Mouse (Mus musculus): Measurements from ENCODE around the gene Becn1. TPM values are rescaled to one million over a fixed set of nuclear protein-coding genes. Genes with fewer than 3 reads are reported as not detected.

Becn1 gene
- total RNA-seq, 2 experiments from 2014 or later: 105 to 362 TPM

- ATAC-seq (replicated peaks; ENCODE audit: low FRiP score, poor library complexity, severe bottlenecking): 0 out of 2 replicates have a peak, but pooled peaks have one; percentile 50
These were observed 53.7 kb downstream of the Becn1 start for GRCm38 (mm10) chr11:101248258-101248994.

- ATAC-seq (replicated peaks; ENCODE audit: low FRiP score, poor library complexity, severe bottlenecking): no peak
These were observed 54.5 kb downstream of the Becn1 start for GRCm38 (mm10) chr11:101247521-101248030.

GRCm38 (mm10) chr11:101246702-101247012 is 55.4 kb downstream of the Becn1 start:
- ATAC-seq (replicated peaks; ENCODE audit: low FRiP score, poor library complexity, severe bottlenecking): no peak

GRCm38 (mm10) chr11:101245855-101246701 is 56.0 kb downstream of the Becn1 start, which contains the start of gene Ramp2:
Gene Ramp2 (plus strand): TSS chr11:101246028.
- ATAC-seq (replicated peaks; ENCODE audit: low FRiP score, poor library complexity, severe bottlenecking): no peak

GRCm38 (mm10) chr11:101245071-101245470 is 57.0 kb downstream of the Becn1 start:
- no peak for ATAC-seq (replicated peaks; ENCODE audit: low FRiP score, poor library complexity, severe bottlenecking)

- no peak for ATAC-seq (replicated peaks; ENCODE audit: low FRiP score, poor library complexity, severe bottlenecking)
These were observed 63.9 kb downstream of the Becn1 start for GRCm38 (mm10) chr11:101238071-101238647.

GRCm38 (mm10) chr11:101236782-101237181 is 65.3 kb downstream of the Becn1 start:
- no peak for ATAC-seq (replicated peaks; ENCODE audit: low FRiP score, poor library complexity, severe bottlenecking)

Other genes with a start within 250 kb of the Becn1 start
Only the 30 nearest of the 31 such genes appear.
- gene Naglu, start 232.3 kb downstream of the Becn1 start, total RNA-seq (2015; ENCODE audit: low replicate concordance): 3.1 and 3.7 TPM in 2 replicates
- 2.0 and 2.8 TPM in 2 replicates for gene Naglu, start 232.3 kb downstream of the Becn1 start, total RNA-seq (2017; ENCODE audit: low replicate concordance)
- 2.1 TPM in 1 of 2 replicates, not detected in the other for gene Hsd17b1, start 223.9 kb downstream of the Becn1 start, total RNA-seq (2015; ENCODE audit: low replicate concordance)
- 1.9 TPM in 1 of 2 replicates, not detected in the other for gene Hsd17b1, start 223.9 kb downstream of the Becn1 start, total RNA-seq (2017; ENCODE audit: low replicate concordance)
- 6.7 and 7.5 TPM in 2 replicates for gene Coasy, start 219.7 kb downstream of the Becn1 start, total RNA-seq (2015; ENCODE audit: low replicate concordance)
- gene Coasy, start 219.7 kb downstream of the Becn1 start, total RNA-seq (2017; ENCODE audit: low replicate concordance): 3.8 and 9.6 TPM in 2 replicates
- 20.5 and 26.9 TPM in 2 replicates for gene Mlx, start 215.0 kb downstream of the Becn1 start, total RNA-seq (2015; ENCODE audit: low replicate concordance)
- 18.4 and 23.7 TPM in 2 replicates for gene Mlx, start 215.0 kb downstream of the Becn1 start, total RNA-seq (2017; ENCODE audit: low replicate concordance)
- 2.7 and 4.4 TPM in 2 replicates for gene Psmc3ip, start 206.8 kb downstream of the Becn1 start, total RNA-seq (2015; ENCODE audit: low replicate concordance)
- 4.1 and 13.7 TPM in 2 replicates for gene Psmc3ip, start 206.8 kb downstream of the Becn1 start, total RNA-seq (2017; ENCODE audit: low replicate concordance)
- 35.7 and 40.3 TPM in 2 replicates for gene Retreg3, start 182.4 kb downstream of the Becn1 start, total RNA-seq (2015; ENCODE audit: low replicate concordance)
- 88.4 and 93.1 TPM in 2 replicates for gene Retreg3, start 182.4 kb downstream of the Becn1 start, total RNA-seq (2017; ENCODE audit: low replicate concordance)
- 5.6 and 12.5 TPM in 2 replicates for gene Tubg1, start 182.3 kb downstream of the Becn1 start, total RNA-seq (2015; ENCODE audit: low replicate concordance)
- gene Tubg1, start 182.3 kb downstream of the Becn1 start, total RNA-seq (2017; ENCODE audit: low replicate concordance): 8.2 and 10.5 TPM in 2 replicates
- gene Tubg2, start 146.4 kb downstream of the Becn1 start, total RNA-seq (2015; ENCODE audit: low replicate concordance): not detected in 2 replicates
- not detected in 2 replicates for gene Tubg2, start 146.4 kb downstream of the Becn1 start, total RNA-seq (2017; ENCODE audit: low replicate concordance)
- gene Cntnap1, start 131.8 kb downstream of the Becn1 start, total RNA-seq (2015; ENCODE audit: low replicate concordance): 0.58 and 0.63 TPM in 2 replicates
- gene Cntnap1, start 131.8 kb downstream of the Becn1 start, total RNA-seq (2017; ENCODE audit: low replicate concordance): 0.17 TPM in 1 of 2 replicates, not detected in the other
- gene Plekhh3, start 130.9 kb downstream of the Becn1 start, total RNA-seq (2015; ENCODE audit: low replicate concordance): not detected in 2 replicates
- 1.1 TPM in 1 of 2 replicates, not detected in the other for gene Plekhh3, start 130.9 kb downstream of the Becn1 start, total RNA-seq (2017; ENCODE audit: low replicate concordance)
- 0.63 TPM in 1 of 2 replicates, not detected in the other for gene Ccr10, start 126.8 kb downstream of the Becn1 start, total RNA-seq (2015; ENCODE audit: low replicate concordance)
- gene Ccr10, start 126.8 kb downstream of the Becn1 start, total RNA-seq (2017; ENCODE audit: low replicate concordance): not detected in 2 replicates
- gene Ezh1, start 75.8 kb downstream of the Becn1 start, total RNA-seq (2015; ENCODE audit: low replicate concordance): 161 and 177 TPM in 2 replicates
- 208 and 251 TPM in 2 replicates for gene Ezh1, start 75.8 kb downstream of the Becn1 start, total RNA-seq (2017; ENCODE audit: low replicate concordance)
- 2.7 TPM in 1 of 2 replicates, not detected in the other for gene Ramp2, start 56.3 kb downstream of the Becn1 start, total RNA-seq (2015; ENCODE audit: low replicate concordance)
- gene Ramp2, start 56.3 kb downstream of the Becn1 start, total RNA-seq (2017; ENCODE audit: low replicate concordance): not detected in 2 replicates
- gene Vps25, start 48.6 kb downstream of the Becn1 start, total RNA-seq (2015; ENCODE audit: low replicate concordance): 83.8 and 91.5 TPM in 2 replicates
- 25.0 and 31.3 TPM in 2 replicates for gene Vps25, start 48.6 kb downstream of the Becn1 start, total RNA-seq (2017; ENCODE audit: low replicate concordance)
- gene Wnk4, start 41.7 kb downstream of the Becn1 start, total RNA-seq (2015; ENCODE audit: low replicate concordance): 2.3 and 17.7 TPM in 2 replicates
- 1.5 and 6.0 TPM in 2 replicates for gene Wnk4, start 41.7 kb downstream of the Becn1 start, total RNA-seq (2017; ENCODE audit: low replicate concordance)
- gene Cntd1, start 23.3 kb downstream of the Becn1 start, total RNA-seq (2015; ENCODE audit: low replicate concordance): 0.96 TPM in 1 of 2 replicates, not detected in the other
- gene Cntd1, start 23.3 kb downstream of the Becn1 start, total RNA-seq (2017; ENCODE audit: low replicate concordance): 2.2 and 5.4 TPM in 2 replicates
- gene Coa3, start 23.2 kb downstream of the Becn1 start, total RNA-seq (2015; ENCODE audit: low replicate concordance): 12.3 and 29.8 TPM in 2 replicates
- gene Coa3, start 23.2 kb downstream of the Becn1 start, total RNA-seq (2017; ENCODE audit: low replicate concordance): 5.3 and 10.6 TPM in 2 replicates
- 797 and 835 TPM in 2 replicates for gene Psme3, start 13.9 kb upstream of the Becn1 start, total RNA-seq (2015; ENCODE audit: low replicate concordance)
- 707 and 918 TPM in 2 replicates for gene Psme3, start 13.9 kb upstream of the Becn1 start, total RNA-seq (2017; ENCODE audit: low replicate concordance)
- gene Aoc2, start 22.8 kb upstream of the Becn1 start, total RNA-seq (2015; ENCODE audit: low replicate concordance): 47.1 and 65.0 TPM in 2 replicates
- gene Aoc2, start 22.8 kb upstream of the Becn1 start, total RNA-seq (2017; ENCODE audit: low replicate concordance): 44.1 and 45.0 TPM in 2 replicates
- 4.0 and 6.9 TPM in 2 replicates for gene Aoc3, start 28.3 kb upstream of the Becn1 start, total RNA-seq (2015; ENCODE audit: low replicate concordance)
- gene Aoc3, start 28.3 kb upstream of the Becn1 start, total RNA-seq (2017; ENCODE audit: low replicate concordance): 2.9 and 6.6 TPM in 2 replicates
- not detected in 2 replicates for gene G6pc, start 65.3 kb upstream of the Becn1 start, total RNA-seq (2015; ENCODE audit: low replicate concordance)
- gene G6pc, start 65.3 kb upstream of the Becn1 start, total RNA-seq (2017; ENCODE audit: low replicate concordance): 0.70 TPM in 1 of 2 replicates, not detected in the other
- gene Aarsd1, start 115.3 kb upstream of the Becn1 start, total RNA-seq (2015; ENCODE audit: low replicate concordance): 2.9 and 5.2 TPM in 2 replicates
- gene Aarsd1, start 115.3 kb upstream of the Becn1 start, total RNA-seq (2017; ENCODE audit: low replicate concordance): 4.6 and 17.4 TPM in 2 replicates
- not detected in 2 replicates for gene Gm27029, start 122.5 kb upstream of the Becn1 start, total RNA-seq (2015; ENCODE audit: low replicate concordance)
- gene Gm27029, start 122.5 kb upstream of the Becn1 start, total RNA-seq (2017; ENCODE audit: low replicate concordance): not detected in 2 replicates
- gene Rundc1, start 122.8 kb upstream of the Becn1 start, total RNA-seq (2015; ENCODE audit: low replicate concordance): 2.1 and 3.3 TPM in 2 replicates
- gene Rundc1, start 122.8 kb upstream of the Becn1 start, total RNA-seq (2017; ENCODE audit: low replicate concordance): 0.56 and 2.7 TPM in 2 replicates
- gene Ptges3l, start 123.0 kb upstream of the Becn1 start, total RNA-seq (2015; ENCODE audit: low replicate concordance): 2.9 TPM in 1 of 2 replicates, not detected in the other
- gene Ptges3l, start 123.0 kb upstream of the Becn1 start, total RNA-seq (2017; ENCODE audit: low replicate concordance): not detected in 2 replicates
- 108 and 182 TPM in 2 replicates for gene Rpl27, start 140.0 kb upstream of the Becn1 start, total RNA-seq (2015; ENCODE audit: low replicate concordance)
- 176 and 239 TPM in 2 replicates for gene Rpl27, start 140.0 kb upstream of the Becn1 start, total RNA-seq (2017; ENCODE audit: low replicate concordance)
- gene Ifi35, start 146.1 kb upstream of the Becn1 start, total RNA-seq (2015; ENCODE audit: low replicate concordance): 71.9 and 78.0 TPM in 2 replicates
- gene Ifi35, start 146.1 kb upstream of the Becn1 start, total RNA-seq (2017; ENCODE audit: low replicate concordance): 62.4 and 81.0 TPM in 2 replicates
- not detected in 2 replicates for gene Rnd2, start 162.7 kb upstream of the Becn1 start, total RNA-seq (2015; ENCODE audit: low replicate concordance)
- 1.4 TPM in 1 of 2 replicates, not detected in the other for gene Rnd2, start 162.7 kb upstream of the Becn1 start, total RNA-seq (2017; ENCODE audit: low replicate concordance)
- 12.3 and 16.1 TPM in 2 replicates for gene Vat1, start 163.9 kb upstream of the Becn1 start, total RNA-seq (2015; ENCODE audit: low replicate concordance)
- 6.7 and 8.1 TPM in 2 replicates for gene Vat1, start 163.9 kb upstream of the Becn1 start, total RNA-seq (2017; ENCODE audit: low replicate concordance)
- gene Brca1, start 249.7 kb upstream of the Becn1 start, total RNA-seq (2015; ENCODE audit: low replicate concordance): 20.7 and 26.3 TPM in 2 replicates
- 48.9 and 52.9 TPM in 2 replicates for gene Brca1, start 249.7 kb upstream of the Becn1 start, total RNA-seq (2017; ENCODE audit: low replicate concordance)

All from erythroblast, adult 5-6 weeks (primary cell).